ENCODE assay signal across 23 mouse cellular contexts in genomic region chr4:155829866-155830265, GRCm38 (mm10). TPM values are rescaled to one million over a fixed set of nuclear protein-coding genes. Genes with fewer than 3 reads are reported as not detected.
DNase-seq lines count a peak whose midpoint lies in the region; ATAC-seq and TF ChIP-seq lines count a peak whose summit lies in the region.
"Had no signal": no experiment of that assay in that cellular context is flagged by ENCODE, and none has a peak within 500 bp of the region (broad histone marks: within the 10 kb centered on the region; RNA-seq: fewer than 3 reads in every experiment).

No protein-coding gene starts in this region.

- peak overlapping the region; percentile 91 for H3K27ac ChIP-seq in liver, embryonic 12.5 days
- H3K27ac ChIP-seq in liver, postnatal 0 days (ENCODE audit: low read depth) = no peak overlapping the region
- H3K27ac ChIP-seq in liver, embryonic 13.5 days = peak overlapping the region; percentile 9; the same call in 1 of the 2 replicates
- no peak overlapping the region for H3K27ac ChIP-seq in intestine, embryonic 15.5 days
- H3K27ac ChIP-seq in midbrain, embryonic 11.5 days (ENCODE audit: low read depth, low read length) = no peak overlapping the region
- H3K27ac ChIP-seq: embryonic facial prominence, embryonic 10.5 days; forebrain, embryonic 10.5 days had no signal

- DNase-seq in cerebellum, adult 9-11 months = peak; percentile 29
- DNase-seq in cerebellum, adult 9-10 months = no peak
- no peak for DNase-seq in liver, postnatal 0 days
- peak; percentile 95 for DNase-seq in fat pad, adult 2 months (ENCODE audit: extremely low read depth, low read depth, low spot score)
- DNase-seq in liver, embryonic 13.5 days = no peak
- no peak for DNase-seq in midbrain, embryonic 11.5 days (ENCODE audit: low spot score, missing footprints)
- DNase-seq: adrenal gland, adult 8-10 months; adrenal gland, postnatal 14 days; adrenal gland, postnatal 36 days; cerebellum, adult 18-20 months; cerebellum, postnatal 10 days; cerebellum, postnatal 25 days had no signal

- 91% methylated on average over 4 of the region's 4 CpGs for WGBS in liver, embryonic 12.5 days (ENCODE audit: insufficient replicate concordance)
- WGBS in liver, postnatal 0 days (ENCODE audit: insufficient replicate concordance) = 90% methylated on average over 4 of the region's 4 CpGs
- 86% methylated on average over 4 of the region's 4 CpGs for WGBS in liver, embryonic 13.5 days (ENCODE audit: insufficient replicate concordance)
- WGBS in intestine, embryonic 15.5 days = 92% methylated on average over 4 of the region's 4 CpGs
- WGBS in midbrain, embryonic 11.5 days = 94% methylated on average over 4 of the region's 4 CpGs

- ATAC-seq in liver, embryonic 12.5 days = no peak
- ATAC-seq in liver, postnatal 0 days = no peak
- ATAC-seq in liver, embryonic 13.5 days (ENCODE audit: low read depth) = no peak
- no peak for ATAC-seq in intestine, embryonic 15.5 days
- no peak for ATAC-seq in midbrain, embryonic 11.5 days (ENCODE audit: low FRiP score)
- ATAC-seq: activated CD4-positive, CD25-positive, alpha-beta regulatory T cell, adult 4 months; forebrain, embryonic 14.5 days; forebrain, embryonic 16.5 days; Patski had no signal

- peaks cover 59% of the 10 kb centered on the region for H3K36me3 ChIP-seq in liver, embryonic 12.5 days
- peaks cover 26% of the 10 kb centered on the region for H3K36me3 ChIP-seq in liver, postnatal 0 days (replicated peaks; ENCODE audit: insufficient read depth, low read length)
- H3K36me3 ChIP-seq in liver, embryonic 13.5 days = peaks cover 47% of the 10 kb centered on the region
- H3K36me3 ChIP-seq in intestine, embryonic 15.5 days = peaks cover 21% of the 10 kb centered on the region
- peaks cover 8% of the 10 kb centered on the region for H3K36me3 ChIP-seq in midbrain, embryonic 11.5 days (ENCODE audit: control insufficient read depth, insufficient read depth, low read length)

- H3K4me1 ChIP-seq in liver, embryonic 12.5 days = peaks cover 32% of the 10 kb centered on the region
- peaks cover 23% of the 10 kb centered on the region for H3K4me1 ChIP-seq in liver, postnatal 0 days (ENCODE audit: insufficient read depth)
- H3K4me1 ChIP-seq in liver, embryonic 13.5 days (replicated peaks) = peaks cover 32% of the 10 kb centered on the region
- peaks cover 21% of the 10 kb centered on the region for H3K4me1 ChIP-seq in intestine, embryonic 15.5 days (replicated peaks)
- H3K4me1 ChIP-seq in midbrain, embryonic 11.5 days (ENCODE audit: control insufficient read depth, insufficient read depth, low read length) = peaks cover 8% of the 10 kb centered on the region

- TF ChIP-seq CTCF in liver, postnatal 0 days (IDR thresholded peaks at IDR 0.05; ENCODE audit: low read depth) = no peak

- H3K4me3 ChIP-seq in liver, embryonic 12.5 days = no peak overlapping the region
- no peak overlapping the region for H3K4me3 ChIP-seq in liver, postnatal 0 days (ENCODE audit: low read depth, low read length)
- H3K4me3 ChIP-seq in liver, embryonic 13.5 days (replicated peaks) = no peak overlapping the region
- H3K4me3 ChIP-seq in intestine, embryonic 15.5 days (replicated peaks) = no peak overlapping the region
- no peak overlapping the region for H3K4me3 ChIP-seq in midbrain, embryonic 11.5 days (ENCODE audit: low read depth, low read length)
- H3K4me3 ChIP-seq: forebrain, embryonic 12.5 days had no signal

- no peaks in the 10 kb centered on the region for H3K9me3 ChIP-seq in liver, embryonic 12.5 days (replicated peaks)
- no peaks in the 10 kb centered on the region for H3K9me3 ChIP-seq in liver, postnatal 0 days (ENCODE audit: low read length)
- no peaks in the 10 kb centered on the region for H3K9me3 ChIP-seq in liver, embryonic 13.5 days (replicated peaks)
- H3K9me3 ChIP-seq in intestine, embryonic 15.5 days = no peaks in the 10 kb centered on the region
- no peaks in the 10 kb centered on the region for H3K9me3 ChIP-seq in midbrain, embryonic 11.5 days (ENCODE audit: control insufficient read depth, low read length)
- H3K9me3 ChIP-seq: embryonic facial prominence, embryonic 10.5 days; embryonic facial prominence, embryonic 12.5 days; forebrain, embryonic 10.5 days; forebrain, embryonic 12.5 days; G1E had no signal

- TF ChIP-seq EP300 in liver, postnatal 0 days (IDR thresholded peaks at IDR 0.05; ENCODE audit: low read depth) = no peak

- no peak overlapping the region for H3K9ac ChIP-seq in liver, embryonic 12.5 days
- H3K9ac ChIP-seq in liver, postnatal 0 days (replicated peaks) = no peak overlapping the region
- no peak overlapping the region for H3K9ac ChIP-seq in liver, embryonic 13.5 days
- no peak overlapping the region for H3K9ac ChIP-seq in intestine, embryonic 15.5 days
- H3K9ac ChIP-seq in midbrain, embryonic 11.5 days (ENCODE audit: low read length) = no peak overlapping the region
- H3K9ac ChIP-seq: embryonic facial prominence, embryonic 12.5 days; forebrain, embryonic 12.5 days had no signal

- H3K4me2 ChIP-seq in liver, embryonic 12.5 days = peak overlapping the region; percentile 89; the same call in 1 of the 2 replicates
- no peak overlapping the region for H3K4me2 ChIP-seq in liver, postnatal 0 days (ENCODE audit: low read depth, low read length)
- H3K4me2 ChIP-seq in liver, embryonic 13.5 days = no peak overlapping the region
- H3K4me2 ChIP-seq in intestine, embryonic 15.5 days (replicated peaks) = no peak overlapping the region
- no peak overlapping the region for H3K4me2 ChIP-seq in midbrain, embryonic 11.5 days

- no peaks in the 10 kb centered on the region for H3K27me3 ChIP-seq in liver, embryonic 12.5 days (replicated peaks)
- no peaks in the 10 kb centered on the region for H3K27me3 ChIP-seq in liver, postnatal 0 days (ENCODE audit: insufficient read depth, low read length)
- H3K27me3 ChIP-seq in liver, embryonic 13.5 days = no peaks in the 10 kb centered on the region
- H3K27me3 ChIP-seq in intestine, embryonic 15.5 days (replicated peaks) = no peaks in the 10 kb centered on the region
- no peaks in the 10 kb centered on the region for H3K27me3 ChIP-seq in midbrain, embryonic 11.5 days (ENCODE audit: control insufficient read depth, insufficient read depth, low read length)
- H3K27me3 ChIP-seq: embryonic facial prominence, embryonic 12.5 days; forebrain, embryonic 12.5 days; Patski had no signal

RNA-seq across cellular contexts. Expression of gene Aurkaip1, which starts 1.2 kb away (rescaled TPM):
- polyA plus RNA-seq in liver, embryonic 12.5 days (2016; fragmentation: Nextera tagmentation; extraction: Ambion mirVana) = 146 and 153 TPM in 2 replicates
- polyA plus RNA-seq in liver, postnatal 0 days (2015; fragmentation: Nextera tagmentation; extraction: Ambion mirVana) = 89.9 and 92.7 TPM in 2 replicates
- 147 and 148 TPM in 2 replicates for polyA plus RNA-seq in liver, embryonic 13.5 days (2015; fragmentation: Nextera tagmentation; extraction: Ambion mirVana)
- polyA plus RNA-seq in intestine, embryonic 15.5 days (2015; fragmentation: Nextera tagmentation; extraction: Ambion mirVana) = 169 and 171 TPM in 2 replicates
- 113 and 128 TPM in 2 replicates for polyA plus RNA-seq in midbrain, embryonic 11.5 days (2014; fragmentation: Nextera tagmentation; extraction: Ambion mirVana)

RNA-seq across cellular contexts. Expression of gene Mxra8, which starts 9.6 kb away (rescaled TPM):
- polyA plus RNA-seq in liver, embryonic 12.5 days (2016; fragmentation: Nextera tagmentation; extraction: Ambion mirVana) = 8.1 and 9.2 TPM in 2 replicates
- polyA plus RNA-seq in liver, postnatal 0 days (2015; fragmentation: Nextera tagmentation; extraction: Ambion mirVana) = 13.7 and 14.4 TPM in 2 replicates
- 5.6 and 6.8 TPM in 2 replicates for polyA plus RNA-seq in liver, embryonic 13.5 days (2015; fragmentation: Nextera tagmentation; extraction: Ambion mirVana)
- 76.9 and 81.3 TPM in 2 replicates for polyA plus RNA-seq in intestine, embryonic 15.5 days (2015; fragmentation: Nextera tagmentation; extraction: Ambion mirVana)
- 37.7 and 41.9 TPM in 2 replicates for polyA plus RNA-seq in midbrain, embryonic 11.5 days (2014; fragmentation: Nextera tagmentation; extraction: Ambion mirVana)
- polyA plus RNA-seq: G1E had no signal

RNA-seq across cellular contexts. Expression of gene Dvl1, which starts 17.3 kb away (rescaled TPM):
- 10.7 and 12.1 TPM in 2 replicates for polyA plus RNA-seq in liver, embryonic 12.5 days (2016; fragmentation: Nextera tagmentation; extraction: Ambion mirVana)
- polyA plus RNA-seq in liver, postnatal 0 days (2015; fragmentation: Nextera tagmentation; extraction: Ambion mirVana) = 5.1 and 5.7 TPM in 2 replicates
- polyA plus RNA-seq in liver, embryonic 13.5 days (2015; fragmentation: Nextera tagmentation; extraction: Ambion mirVana) = 1.8 and 2.4 TPM in 2 replicates
- polyA plus RNA-seq in intestine, embryonic 15.5 days (2015; fragmentation: Nextera tagmentation; extraction: Ambion mirVana) = 9.9 and 11.9 TPM in 2 replicates
- 8.6 and 10.7 TPM in 2 replicates for polyA plus RNA-seq in midbrain, embryonic 11.5 days (2014; fragmentation: Nextera tagmentation; extraction: Ambion mirVana)

RNA-seq across cellular contexts. Expression of gene Ccnl2, which starts 17.6 kb away (rescaled TPM):
- 98.8 and 101 TPM in 2 replicates for polyA plus RNA-seq in liver, embryonic 12.5 days (2016; fragmentation: Nextera tagmentation; extraction: Ambion mirVana)
- polyA plus RNA-seq in liver, postnatal 0 days (2015; fragmentation: Nextera tagmentation; extraction: Ambion mirVana) = 47.7 and 52.5 TPM in 2 replicates
- 62.9 and 68.8 TPM in 2 replicates for polyA plus RNA-seq in liver, embryonic 13.5 days (2015; fragmentation: Nextera tagmentation; extraction: Ambion mirVana)
- 132 and 138 TPM in 2 replicates for polyA plus RNA-seq in intestine, embryonic 15.5 days (2015; fragmentation: Nextera tagmentation; extraction: Ambion mirVana)
- 146 and 157 TPM in 2 replicates for polyA plus RNA-seq in midbrain, embryonic 11.5 days (2014; fragmentation: Nextera tagmentation; extraction: Ambion mirVana)

RNA-seq across cellular contexts. Expression of gene Mrpl20, which starts 27.2 kb away (rescaled TPM):
- polyA plus RNA-seq in liver, embryonic 12.5 days (2016; fragmentation: Nextera tagmentation; extraction: Ambion mirVana) = 223 and 228 TPM in 2 replicates
- polyA plus RNA-seq in liver, postnatal 0 days (2015; fragmentation: Nextera tagmentation; extraction: Ambion mirVana) = 167 and 171 TPM in 2 replicates
- polyA plus RNA-seq in liver, embryonic 13.5 days (2015; fragmentation: Nextera tagmentation; extraction: Ambion mirVana) = 225 and 227 TPM in 2 replicates
- polyA plus RNA-seq in intestine, embryonic 15.5 days (2015; fragmentation: Nextera tagmentation; extraction: Ambion mirVana) = 225 and 226 TPM in 2 replicates
- polyA plus RNA-seq in midbrain, embryonic 11.5 days (2014; fragmentation: Nextera tagmentation; extraction: Ambion mirVana) = 225 and 243 TPM in 2 replicates

Comparison
In these comparisons a context has a peak if more than half of its experiments do, and no peak if none do; other contexts are left out.
1. DNase-seq: peak in cerebellum, adult 9-11 months (single experiment) and fat pad, adult 2 months (single experiment); none in cerebellum, adult 9-10 months (single experiment), liver, postnatal 0 days (single experiment), liver, embryonic 13.5 days (single experiment) and midbrain, embryonic 11.5 days (single experiment).
2. H3K27ac ChIP-seq: peak in liver, embryonic 12.5 days (single experiment) and liver, embryonic 13.5 days (single experiment); none in liver, postnatal 0 days (single experiment), intestine, embryonic 15.5 days (single experiment) and midbrain, embryonic 11.5 days (single experiment).